Mouse (Mus musculus) MEL-GATA-1-ER (cell line): Measurements from ENCODE around the gene Atp6v0c.
"Not testable (repeated sequence)": the region's sequence is repeated elsewhere in the genome, so short reads cannot be mapped to it uniquely, and the experiment has no call there.

Experiments
- DNase-seq: peaks from one replicate; pipeline ENCODE4 v3.0.0-alpha.2; 2012; ENCODE audit warnings: low read depth; ENCODE audit errors: extremely low read depth

Atp6v0c gene

DNA sequence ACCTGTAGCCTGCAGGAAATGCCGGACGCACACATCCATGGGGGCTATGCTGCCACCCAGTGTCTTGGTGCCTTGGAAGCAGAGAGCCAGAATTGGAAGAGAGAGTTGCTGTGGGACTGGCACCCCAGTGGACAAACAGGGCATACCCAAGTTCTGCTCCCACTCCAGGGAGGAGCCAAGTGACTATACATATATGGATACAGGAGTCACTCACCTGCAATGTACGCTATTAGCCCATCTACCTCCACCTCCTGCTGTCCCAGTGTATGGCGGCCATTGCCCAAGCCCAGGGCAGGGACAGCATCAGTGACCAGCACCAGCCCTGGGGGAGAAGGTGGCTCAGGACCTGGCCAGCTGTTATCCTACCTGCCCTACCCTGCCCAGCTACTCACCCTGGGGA, 12.0 kb downstream of the Atp6v0c start:
- no peak for DNase-seq

DNA sequence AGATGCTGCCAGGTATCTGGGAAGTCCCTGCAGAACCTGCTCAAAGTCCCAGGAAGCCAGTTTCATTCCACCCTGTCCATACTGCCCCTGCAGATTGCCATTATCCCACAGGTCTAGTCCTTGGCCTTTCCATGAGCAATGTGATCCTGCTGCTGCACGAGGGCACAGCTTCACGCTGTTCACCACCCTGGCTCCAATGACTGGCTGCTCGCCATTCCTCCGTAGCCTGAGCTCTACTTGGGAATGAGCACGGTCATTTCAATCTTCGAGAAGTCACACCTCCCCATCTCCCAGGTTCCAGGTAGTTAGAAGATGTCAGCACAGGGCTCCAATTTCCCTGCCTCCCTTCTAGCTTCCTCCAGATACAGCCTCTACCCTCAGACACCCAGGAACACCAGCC, 12.4 kb downstream of the Atp6v0c start:
- DNase-seq: no peak

DNA sequence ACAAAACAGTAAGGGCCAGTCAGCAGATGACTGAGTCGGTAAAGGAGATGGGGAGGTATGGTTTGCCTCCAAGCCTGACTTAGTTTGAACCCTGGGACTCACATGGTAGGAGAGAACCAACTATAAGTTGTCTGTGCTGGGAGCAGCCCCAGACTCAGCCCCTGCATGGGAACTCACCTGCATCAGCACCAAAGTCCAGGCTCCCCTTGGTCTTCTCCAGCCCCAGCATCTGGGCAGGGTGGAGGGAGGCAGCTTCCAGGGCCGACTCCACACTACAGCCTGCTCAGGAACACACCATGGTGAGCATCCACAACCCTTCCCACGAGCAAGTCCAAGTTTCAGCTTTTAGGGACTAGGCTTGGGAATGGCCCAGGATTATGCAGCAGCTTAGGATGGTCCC, 13.1 kb downstream of the Atp6v0c start:
- no peak for DNase-seq

GRCm38 (mm10) chr17:24155742-24156141, 13.8 kb downstream of the Atp6v0c start:
- no peak for DNase-seq

GRCm38 (mm10) chr17:24154463-24154862, 15.0 kb downstream of the Atp6v0c start:
- DNase-seq: no peak

GRCm38 (mm10) chr17:24151890-24152563, 17.5 kb downstream of the Atp6v0c start:
- DNase-seq: peak; percentile 84

- no peak for DNase-seq
Observed at GRCm38 (mm10) chr17:24151382-24151781, 18.1 kb downstream of the Atp6v0c start.

GRCm38 (mm10) chr17:24150824-24151223, 18.7 kb downstream of the Atp6v0c start, which contains the start of gene Pdpk1:
TSS of gene Pdpk1 (minus strand) at chr17:24150924.
- DNase-seq: no peak

DNA sequence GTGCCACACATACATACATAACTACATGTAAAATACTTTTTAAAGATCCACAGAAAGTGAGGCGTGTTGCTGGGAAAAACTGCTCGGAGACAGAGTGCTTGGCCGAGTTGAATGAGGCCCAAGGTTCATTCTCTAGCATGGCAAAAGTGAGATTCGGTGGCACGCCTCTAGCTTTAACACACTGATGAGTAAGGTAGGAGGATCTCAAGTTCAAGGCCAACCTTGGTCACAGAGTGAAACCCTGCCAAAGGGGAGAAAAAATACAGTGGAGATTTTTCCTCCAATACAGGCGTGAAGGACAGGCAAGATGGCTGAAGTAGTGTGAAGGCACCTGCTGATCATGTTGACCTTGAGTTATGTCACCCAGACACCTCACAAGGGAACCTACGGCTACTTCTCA, 20.1 kb downstream of the Atp6v0c start:
- no peak for DNase-seq

DNA sequence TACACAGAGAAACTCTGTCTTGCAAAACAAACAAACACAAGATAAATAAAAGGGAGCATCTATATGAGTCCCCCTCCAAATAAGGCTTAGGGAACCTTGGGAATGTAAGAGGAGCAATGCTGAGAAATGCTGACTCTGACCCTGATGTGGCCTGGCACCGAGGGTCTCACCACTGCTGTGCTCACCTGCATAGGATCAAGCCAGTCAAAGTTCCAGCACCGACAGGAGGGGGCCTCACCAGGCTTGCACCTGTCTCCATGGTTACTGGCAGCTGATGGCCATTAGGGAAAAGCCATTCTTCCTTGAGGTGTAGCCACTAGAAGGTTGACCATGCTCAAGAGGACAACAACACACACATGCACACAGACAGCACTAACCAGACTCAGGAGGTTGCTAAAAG, 26.6 kb downstream of the Atp6v0c start:
- no peak for DNase-seq

DNA sequence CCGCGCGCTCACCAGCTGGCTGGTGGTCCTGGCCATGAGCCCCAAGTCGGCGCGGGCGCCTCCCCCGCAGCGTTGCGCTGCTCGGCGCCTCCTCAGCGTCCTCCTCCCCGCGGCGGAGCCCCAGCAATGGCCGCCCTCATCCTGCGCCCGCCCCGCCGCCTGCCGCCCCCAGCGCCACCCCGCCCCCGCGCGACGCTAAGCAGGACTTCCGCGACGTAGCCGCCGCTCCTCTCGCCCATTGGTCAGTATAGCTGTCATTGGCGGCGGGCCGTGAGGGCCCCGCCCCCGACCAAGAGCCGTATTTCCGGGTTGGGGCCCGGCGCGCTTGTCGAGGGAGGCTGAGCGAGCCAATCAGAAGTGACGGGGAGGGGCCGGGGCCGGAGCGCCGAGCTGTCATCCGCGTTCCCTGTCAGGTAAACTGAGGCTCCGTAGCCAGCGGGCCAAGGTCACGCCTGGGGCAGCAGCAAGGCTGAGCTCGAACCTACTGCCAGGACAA, 28.0 kb downstream of the Atp6v0c start:
- DNase-seq: peak; percentile 82

DNA sequence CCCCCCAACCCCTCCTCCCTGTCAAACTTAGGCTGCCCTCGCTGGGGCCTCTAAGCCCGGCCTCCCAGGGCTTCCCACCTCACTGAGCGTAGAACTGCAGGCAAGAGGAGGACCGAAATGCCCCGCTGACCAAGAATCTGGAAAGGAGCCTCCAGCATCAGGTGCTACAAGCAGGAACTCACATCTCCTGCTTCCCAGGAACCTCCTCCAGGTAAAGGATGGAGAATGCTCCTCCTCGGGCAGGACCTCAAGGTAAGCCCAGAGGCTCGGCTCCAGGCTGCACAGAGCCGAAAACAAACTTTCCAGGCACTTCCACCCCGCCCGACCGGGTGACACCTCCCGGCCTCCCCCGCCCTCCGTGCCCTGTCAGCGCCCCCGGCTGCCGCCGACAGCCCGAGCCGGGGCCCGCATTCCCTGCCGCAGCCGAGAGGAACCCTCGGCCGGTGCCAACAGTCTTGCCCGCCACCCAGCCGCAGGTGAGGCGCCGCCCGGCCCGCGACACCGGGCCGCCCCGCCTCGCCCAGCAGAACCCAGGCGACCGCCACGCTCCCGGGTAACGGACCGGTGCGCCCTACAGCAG, 28.6 kb downstream of the Atp6v0c start:
- peak; percentile 20 for DNase-seq

GRCm38 (mm10) chr17:24139968-24140367, 29.5 kb downstream of the Atp6v0c start:
- DNase-seq: no peak

- DNase-seq: no peak
Observed at GRCm38 (mm10) chr17:24139256-24139655, 30.2 kb downstream of the Atp6v0c start.

DNA sequence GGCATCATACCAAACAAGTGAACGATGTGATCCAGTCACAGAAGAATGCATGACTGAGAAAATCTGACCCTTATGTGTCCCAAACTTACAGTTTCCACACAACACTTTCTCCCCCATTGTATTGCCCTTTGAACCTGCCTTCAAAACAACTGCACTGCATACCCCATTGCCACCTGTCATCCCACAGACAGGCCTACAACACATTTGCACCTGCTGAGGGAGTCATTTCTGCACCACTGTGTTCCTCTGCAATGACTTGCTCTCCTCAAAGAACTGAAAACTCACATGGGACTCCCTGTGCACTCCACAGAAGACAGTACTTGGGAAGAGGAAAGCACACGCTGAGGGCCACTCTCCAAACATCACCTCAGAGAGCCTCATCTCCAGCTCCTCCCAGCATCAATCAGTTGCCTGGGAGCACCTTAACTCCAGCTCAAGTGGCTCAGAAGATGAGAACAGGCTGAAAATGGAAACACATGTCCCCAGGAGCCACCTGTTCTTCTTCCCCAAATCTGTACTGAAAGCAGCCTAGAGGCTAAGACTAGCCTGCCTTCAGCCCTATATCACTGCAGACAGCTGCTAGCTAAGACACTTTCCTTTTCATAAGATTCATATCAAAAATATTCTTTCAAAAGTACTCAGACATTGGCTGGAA, 32.1 kb downstream of the Atp6v0c start:
- DNase-seq: no peak

DNA sequence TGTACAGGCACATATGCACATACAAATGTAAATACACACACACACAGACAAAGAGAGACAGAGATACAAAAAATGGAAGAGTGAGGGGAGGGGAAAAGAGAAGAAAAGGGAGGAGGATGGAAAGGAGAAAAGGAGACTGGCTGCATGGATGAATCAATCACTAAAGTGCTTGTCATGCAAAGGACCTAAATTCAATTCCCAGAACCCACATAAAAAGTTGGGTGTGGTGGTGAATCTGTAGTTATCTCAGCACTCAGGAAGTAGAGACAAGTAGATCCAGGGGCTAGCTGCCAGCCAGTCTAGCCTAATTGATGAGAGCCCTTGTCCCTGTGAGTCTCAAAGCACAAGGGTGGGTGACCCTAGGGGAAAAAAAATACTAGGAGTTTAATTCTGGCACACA, 35.4 kb downstream of the Atp6v0c start:
- DNase-seq: no peak

DNA sequence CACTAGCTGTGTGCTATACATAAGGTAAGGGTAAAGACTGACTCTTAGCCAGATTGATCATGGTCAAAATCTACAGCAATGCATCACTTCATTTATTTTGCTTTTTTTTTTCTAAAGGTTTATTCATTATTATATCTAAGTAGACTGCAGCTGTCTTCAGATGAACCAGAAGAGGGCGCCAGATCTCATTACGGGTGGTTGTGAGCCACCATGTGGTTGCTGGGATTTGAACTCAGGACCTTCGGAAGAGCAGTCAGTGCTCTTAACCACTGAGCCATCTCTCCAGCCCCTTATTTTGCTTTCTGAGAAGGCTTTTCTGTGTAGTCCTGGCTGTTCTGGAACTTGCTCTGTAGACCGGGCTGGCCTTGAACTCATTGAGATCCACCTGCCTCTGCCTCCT, 36.6 kb downstream of the Atp6v0c start:
- DNase-seq: not testable (repeated sequence)

DNA sequence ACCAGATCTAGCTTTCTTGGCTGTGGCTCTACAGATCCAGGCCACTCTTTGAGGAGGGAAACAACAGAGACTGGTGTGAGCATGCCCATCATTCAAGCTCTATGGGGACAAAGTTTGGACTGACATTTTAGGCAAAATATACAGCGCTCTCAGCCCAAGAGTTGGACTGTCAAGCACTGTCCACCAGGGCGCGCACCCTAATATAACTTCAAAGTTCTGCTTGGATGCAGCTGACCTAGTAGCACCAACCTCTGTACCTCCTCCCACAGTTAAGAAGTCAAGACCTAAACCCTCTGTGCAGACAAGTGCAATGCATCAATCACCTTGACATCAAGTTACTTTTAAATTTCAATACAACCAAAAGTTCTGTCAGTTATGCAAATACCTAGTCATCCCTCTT, 37.9 kb downstream of the Atp6v0c start:
- DNase-seq: no peak

DNA sequence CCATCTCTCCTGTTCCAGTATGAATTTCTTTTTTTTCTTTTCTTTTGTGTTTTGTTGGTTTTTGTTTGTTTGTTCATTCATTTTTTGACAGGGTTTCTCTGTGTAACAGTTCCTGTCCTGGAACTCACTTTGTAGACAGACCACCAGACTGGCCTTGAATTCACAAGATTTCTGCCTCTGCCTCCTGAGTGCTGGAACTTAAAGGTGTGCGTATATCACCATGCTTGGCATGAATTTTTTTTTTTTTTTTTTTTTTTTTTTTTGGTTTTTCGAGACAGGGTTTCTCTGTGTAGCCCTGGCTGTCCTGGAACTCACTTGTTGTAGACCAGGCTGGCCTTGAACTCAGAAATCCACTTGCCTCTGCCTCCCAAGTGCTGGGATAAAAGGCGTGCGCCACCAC, 40.3 kb downstream of the Atp6v0c start:
- DNase-seq: not testable (repeated sequence)

- no peak for DNase-seq
Observed at GRCm38 (mm10) chr17:24127592-24127991, 41.9 kb downstream of the Atp6v0c start.

DNA sequence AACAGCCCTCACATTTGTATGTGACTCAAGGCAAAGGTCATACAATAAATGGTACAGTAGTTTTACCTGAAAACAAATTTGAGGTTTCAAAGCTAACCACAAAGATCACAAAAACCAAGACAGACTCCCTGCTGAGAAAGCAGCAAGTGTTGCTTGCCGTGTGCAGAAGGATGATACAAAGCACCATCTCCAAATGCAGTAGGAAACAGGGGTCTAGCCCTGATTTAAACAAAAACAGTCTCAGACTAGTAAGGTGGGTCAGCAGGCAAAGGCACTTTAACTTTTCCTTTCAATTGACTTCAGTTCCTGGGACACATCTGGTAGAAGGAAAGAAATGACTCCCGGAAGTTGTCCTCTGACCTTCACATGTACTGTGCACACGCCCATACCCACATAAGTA, 42.7 kb downstream of the Atp6v0c start:
- no peak for DNase-seq

GRCm38 (mm10) chr17:24119446-24119845, 50.1 kb downstream of the Atp6v0c start:
- DNase-seq: no peak
